In the genomic region with DNA sequence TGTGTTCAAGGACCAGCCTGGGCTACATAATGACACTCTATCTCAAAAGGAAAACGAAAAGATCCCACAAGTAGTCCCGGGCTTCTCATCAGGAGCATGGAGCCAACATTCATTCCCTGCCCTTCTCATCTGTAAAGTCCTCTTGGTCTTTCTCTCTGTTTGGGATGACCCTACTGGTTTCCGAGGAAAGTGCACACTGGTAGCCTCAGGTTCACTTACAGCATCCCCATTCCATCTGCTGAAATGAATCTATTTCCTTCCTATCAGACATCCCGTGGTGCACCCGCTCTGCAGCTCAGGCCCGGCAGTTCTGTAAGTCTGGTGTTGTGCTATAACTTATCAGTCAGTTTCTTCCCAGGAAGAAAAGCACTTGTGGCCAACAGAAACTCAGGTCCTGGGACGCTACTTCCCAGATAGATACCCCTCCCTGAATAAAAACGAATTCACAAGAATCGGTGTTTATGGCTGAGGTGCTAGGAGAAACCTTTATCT, we compare ENCODE assay signal across 7 mouse cellular contexts. TPM values are rescaled to one million over a fixed set of nuclear protein-coding genes. Genes with fewer than 3 reads are reported as not detected.
A peak's percentile ranks its signal among the peaks of the same experiment; 100 is the strongest.
DNase-seq lines count a peak whose midpoint lies in the region; ATAC-seq lines count a peak whose summit lies in the region.

No protein-coding gene starts in this region.

- peak; percentile 35 for DNase-seq in testis, postnatal 10 days (ENCODE audit: low spot score)
- no peak for DNase-seq in testis, postnatal 14 days (ENCODE audit: low spot score)
- DNase-seq in lung, postnatal 10 days, result peak; percentile 21
- no peak for DNase-seq in right cerebral cortex, postnatal 4 days
- no peak for DNase-seq in spleen, postnatal 36 days (ENCODE audit: low spot score in 2 of 2)

- H3K4me3 ChIP-seq in heart, embryonic 14.5 days (ENCODE audit: control insufficient read depth in 1 of 2, insufficient read depth in 1 of 2, low read depth in 1 of 2, low read length in 2 of 2), result peak overlapping the region; percentile 11 to 97

- H3K9me3 ChIP-seq in heart, embryonic 14.5 days (ENCODE audit: control insufficient read depth, low read length), result no peaks in the 10 kb centered on the region

- 55% methylated on average over 9 of the region's 9 CpGs for WGBS in heart, embryonic 14.5 days

- peak overlapping the region; percentile 75 for H3K4me2 ChIP-seq in heart, embryonic 14.5 days (ENCODE audit: low read length)

- no peaks in the 10 kb centered on the region for H3K27me3 ChIP-seq in heart, embryonic 14.5 days (ENCODE audit: control insufficient read depth, insufficient read depth, low read length)

- peaks cover 12 to 39% of the 10 kb centered on the region in 2 experiments for H3K4me1 ChIP-seq in heart, embryonic 14.5 days (ENCODE audit: control insufficient read depth in 2 of 2, insufficient read depth in 2 of 2, low read length in 2 of 2)

- H3K9ac ChIP-seq in heart, embryonic 14.5 days (ENCODE audit: low read length), result peak overlapping the region; percentile 97; the same call in 1 of the 2 replicates

- 0 out of 4 replicates have a peak overlapping the region, but pooled peaks of 1 of the 2 experiments have one; percentile 24 for H3K27ac ChIP-seq in heart, embryonic 14.5 days (replicated peaks in 1 of 2; ENCODE audit: control insufficient read depth in 1 of 2, insufficient read depth in 1 of 2, low read depth in 2 of 2, low read length in 2 of 2)

- ATAC-seq in heart, embryonic 14.5 days (ENCODE audit: insufficient number of reproducible peaks, insufficient read depth, low FRiP score, low read depth), result no peak
- no peak for ATAC-seq in activated CD4-positive, CD25-positive, alpha-beta regulatory T cell, adult 4 months

- peaks cover 8% of the 10 kb centered on the region; the same call in 1 of the 2 replicates for H3K36me3 ChIP-seq in heart, embryonic 14.5 days (ENCODE audit: control insufficient read depth, insufficient read depth, low read length)

RNA-seq across cellular contexts. Expression of a gene that starts 3.2 kb away (rescaled TPM):
- 14.3 and 15.6 TPM in 2 replicates for polyA plus RNA-seq in heart, embryonic 14.5 days (2014; fragmentation: Nextera tagmentation; extraction: Ambion mirVana)
- polyA plus RNA-seq in activated CD4-positive, CD25-positive, alpha-beta regulatory T cell, adult 4 months (2017; shearing (Covaris generic)), result 10 to 100 TPM; 10.6 to 11.8 TPM

RNA-seq across cellular contexts. Expression of a gene that starts 51.5 kb away (rescaled TPM):
- not detected in 2 replicates for polyA plus RNA-seq in heart, embryonic 14.5 days (2014; fragmentation: Nextera tagmentation; extraction: Ambion mirVana)
- not detected for polyA plus RNA-seq in activated CD4-positive, CD25-positive, alpha-beta regulatory T cell, adult 4 months (2017; shearing (Covaris generic))

Comparison
In these comparisons a context has a peak if more than half of its experiments do, and no peak if none do; other contexts are left out.
1. DNase-seq: peak in testis, postnatal 10 days (single experiment) and lung, postnatal 10 days (single experiment); none in testis, postnatal 14 days (single experiment), right cerebral cortex, postnatal 4 days (single experiment) and spleen, postnatal 36 days (0 of 2).